Comparison of ENCODE assay signal across 8 mouse cellular contexts in genomic region chr8:94600478-94600877, GRCm38 (mm10). TPM values are rescaled to one million over a fixed set of nuclear protein-coding genes. Genes with fewer than 3 reads are reported as not detected.
DNase-seq lines count a peak whose midpoint lies in the region; ATAC-seq and TF ChIP-seq lines count a peak whose summit lies in the region.

No protein-coding gene starts in this region.

- TF ChIP-seq CTCF in kidney, postnatal 0 days (IDR thresholded peaks at IDR 0.05; ENCODE audit: low read depth) = no peak

- no peaks in the 10 kb centered on the region for H3K9me3 ChIP-seq in kidney, postnatal 0 days (replicated peaks; ENCODE audit: low read length)
- no peaks in the 10 kb centered on the region for H3K9me3 ChIP-seq in hindbrain, embryonic 15.5 days
- no peaks in the 10 kb centered on the region for H3K9me3 ChIP-seq in midbrain, embryonic 16.5 days (replicated peaks; ENCODE audit: control insufficient read depth, low read length, poor library complexity, severe bottlenecking)

- 9% methylated on average over 5 of the region's 5 CpGs for WGBS in kidney, postnatal 0 days
- 27% methylated on average over 5 of the region's 5 CpGs for WGBS in hindbrain, embryonic 15.5 days
- 27% methylated on average over 5 of the region's 5 CpGs for WGBS in midbrain, embryonic 16.5 days

- peak overlapping the region; percentile 98; the same call in 1 of the 2 replicates for H3K27ac ChIP-seq in kidney, postnatal 0 days
- peak overlapping the region; percentile 90 for H3K27ac ChIP-seq in hindbrain, embryonic 15.5 days (replicated peaks)
- H3K27ac ChIP-seq in midbrain, embryonic 16.5 days (ENCODE audit: low read length) = peak overlapping the region; percentile 87

- DNase-seq in kidney, postnatal 0 days (ENCODE audit: low spot score) = no peak
- DNase-seq in kidney, adult 18-20 months = no peak
- peak; percentile 8 for DNase-seq in c-Kit-positive CD71-positive TER-119-positive erythroid progenitor cells, embryonic 14.5 days (ENCODE audit: low spot score)
- no peak for DNase-seq in thymus, postnatal 4 days
- DNase-seq in kidney, postnatal 10 days = no peak
- no peak for DNase-seq in frontal cortex, postnatal 10 days (ENCODE audit: low spot score in 2 of 2)

- no peak for ATAC-seq in kidney, postnatal 0 days (replicated peaks; ENCODE audit: low FRiP score, low read depth)
- no peak for ATAC-seq in hindbrain, embryonic 15.5 days (ENCODE audit: low FRiP score, low read depth)
- no peak for ATAC-seq in midbrain, embryonic 16.5 days

- H3K4me2 ChIP-seq in kidney, postnatal 0 days (ENCODE audit: low read length) = peak overlapping the region; percentile 93
- H3K4me2 ChIP-seq in hindbrain, embryonic 15.5 days = peak overlapping the region; percentile 92
- peak overlapping the region; percentile 96 for H3K4me2 ChIP-seq in midbrain, embryonic 16.5 days (ENCODE audit: low read length)

- H3K9ac ChIP-seq in kidney, postnatal 0 days (ENCODE audit: low read depth, low read length) = peak overlapping the region; percentile 93
- peak overlapping the region; percentile 93 for H3K9ac ChIP-seq in hindbrain, embryonic 15.5 days
- peak overlapping the region; percentile 77 for H3K9ac ChIP-seq in midbrain, embryonic 16.5 days (ENCODE audit: low read depth, low read length)

- peak overlapping the region; percentile 94 for H3K4me3 ChIP-seq in kidney, postnatal 0 days (replicated peaks; ENCODE audit: low read depth, low read length)
- H3K4me3 ChIP-seq in hindbrain, embryonic 15.5 days = peak overlapping the region; percentile 75
- H3K4me3 ChIP-seq in midbrain, embryonic 16.5 days (ENCODE audit: low read depth, low read length) = peak overlapping the region; percentile 83

- no peaks in the 10 kb centered on the region for H3K36me3 ChIP-seq in kidney, postnatal 0 days (ENCODE audit: insufficient read depth, low read length)
- no peaks in the 10 kb centered on the region for H3K36me3 ChIP-seq in hindbrain, embryonic 15.5 days
- H3K36me3 ChIP-seq in midbrain, embryonic 16.5 days (ENCODE audit: control insufficient read depth, insufficient read depth, low read length) = no peaks in the 10 kb centered on the region

- H3K27me3 ChIP-seq in kidney, postnatal 0 days (ENCODE audit: insufficient read depth, low read length) = no peaks in the 10 kb centered on the region
- no peaks in the 10 kb centered on the region for H3K27me3 ChIP-seq in hindbrain, embryonic 15.5 days
- H3K27me3 ChIP-seq in midbrain, embryonic 16.5 days (ENCODE audit: control insufficient read depth, insufficient read depth, low read depth, low read length) = no peaks in the 10 kb centered on the region

- H3K4me1 ChIP-seq in kidney, postnatal 0 days (replicated peaks; ENCODE audit: insufficient read depth, low read length) = peaks cover 8% of the 10 kb centered on the region
- peaks cover 35% of the 10 kb centered on the region for H3K4me1 ChIP-seq in hindbrain, embryonic 15.5 days (replicated peaks)
- H3K4me1 ChIP-seq in midbrain, embryonic 16.5 days (ENCODE audit: control insufficient read depth, insufficient read depth, low read length) = peaks cover 31% of the 10 kb centered on the region

RNA-seq across cellular contexts. Expression of gene Rspry1, which starts 1.3 kb away (rescaled TPM):
- polyA plus RNA-seq in kidney, postnatal 0 days (2015; fragmentation: Nextera tagmentation; extraction: Ambion mirVana) = 31.0 and 33.1 TPM in 2 replicates
- polyA plus RNA-seq in hindbrain, embryonic 15.5 days (2015; fragmentation: Nextera tagmentation; extraction: Ambion mirVana) = 45.5 and 48.7 TPM in 2 replicates
- 51.2 and 56.6 TPM in 2 replicates for polyA plus RNA-seq in midbrain, embryonic 16.5 days (2015; fragmentation: Nextera tagmentation; extraction: Ambion mirVana)

RNA-seq across cellular contexts. Expression of gene Fam192a, which starts 1.3 kb away (rescaled TPM):
- 64.1 and 72.0 TPM in 2 replicates for polyA plus RNA-seq in kidney, postnatal 0 days (2015; fragmentation: Nextera tagmentation; extraction: Ambion mirVana)
- 63.8 and 69.1 TPM in 2 replicates for polyA plus RNA-seq in hindbrain, embryonic 15.5 days (2015; fragmentation: Nextera tagmentation; extraction: Ambion mirVana)
- polyA plus RNA-seq in midbrain, embryonic 16.5 days (2015; fragmentation: Nextera tagmentation; extraction: Ambion mirVana) = 74.0 and 88.9 TPM in 2 replicates
